Mouse (Mus musculus) heart, embryonic 15.5 days (tissue): Measurements from ENCODE around the gene Cpt1b. TPM values are rescaled to one million over a fixed set of nuclear protein-coding genes. Genes with fewer than 3 reads are reported as not detected.
A peak's percentile ranks its signal among the peaks of the same experiment; 100 is the strongest.

Source experiments
- ATAC-seq: fragments of 200-750 bp; cut with Nextera tagmentation; replicated peaks from 2 replicates; pipeline ENCODE4 v1.8.0; 2017; ENCODE audit warnings: low read depth, moderate TSS enrichment; ENCODE audit not compliant: insufficient number of reproducible peaks, insufficient read depth, low FRiP score
- H3K27ac ChIP-seq: fragments of 300-500 bp; sonication (generic); 2 replicates; pipeline ENCODE4 v1.5.1; 2015; ENCODE audit warnings: mild to moderate bottlenecking, inconsistent platforms
- H3K27me3 ChIP-seq: fragments of 300-500 bp; sonication (generic); 2 replicates; pipeline ENCODE4 v1.6.1; 2015; ENCODE audit warnings: inconsistent platforms
- H3K36me3 ChIP-seq: fragments of 300-500 bp; sonication (generic); 2 replicates; pipeline ENCODE4 v1.6.1; 2015; ENCODE audit warnings: mild to moderate bottlenecking, inconsistent platforms
- H3K4me1 ChIP-seq: fragments of 300-500 bp; sonication (generic); replicated peaks from 2 replicates; pipeline ENCODE4 v1.6.1; 2015; ENCODE audit warnings: inconsistent platforms
- H3K4me2 ChIP-seq: fragments of 300-500 bp; sonication (generic); 2 replicates; pipeline ENCODE4 v1.6.1; 2015; ENCODE audit warnings: inconsistent platforms, mild to moderate bottlenecking, moderate library complexity
- H3K4me3 ChIP-seq: fragments of 300-500 bp; sonication (generic); 2 replicates; pipeline ENCODE4 v1.5.1; 2015; ENCODE audit warnings: mild to moderate bottlenecking, inconsistent platforms
- H3K9ac ChIP-seq: fragments of 300-500 bp; sonication (generic); 2 replicates; pipeline ENCODE4 v1.6.1; 2015; ENCODE audit warnings: mild to moderate bottlenecking, inconsistent platforms
- H3K9me3 ChIP-seq: fragments of 300-500 bp; sonication (generic); replicated peaks from 2 replicates; pipeline ENCODE4 v1.6.1; 2016; ENCODE audit warnings: inconsistent platforms
- WGBS: fragments of 180-500 bp; shearing (Covaris S2); methylation state at CpG from one replicate; pipeline ENCODE4 v1.1.7; 2015; ENCODE audit warnings: mixed read lengths; 5-methylcytosine and 5-hydroxymethylcytosine counted together
- polyA plus RNA-seq: library from polyadenylated mRNA; unstranded; fragments of >200 nt; fragmentation: Nextera tagmentation; extraction: Ambion mirVana; gene quantifications from 2 replicates; pipeline ENCODE4 v1.2.1, GENCODE M21; 2015

Cpt1b gene
- polyA plus RNA-seq, 1 experiment from 2014 or later: 195 TPM

- no peak overlapping the region for H3K4me2 ChIP-seq
- H3K36me3 ChIP-seq: no peaks in the 10 kb centered on the region
- no peaks in the 10 kb centered on the region for H3K4me1 ChIP-seq
- H3K9me3 ChIP-seq: no peaks in the 10 kb centered on the region
- peaks cover 51% of the 10 kb centered on the region for H3K27me3 ChIP-seq
- H3K9ac ChIP-seq: no peak overlapping the region
- no peak overlapping the region for H3K27ac ChIP-seq
- WGBS: 55% methylated on average over 10 of the region's 10 CpGs
- ATAC-seq: no peak
- H3K4me3 ChIP-seq: no peak overlapping the region
Measured at GRCm38 (mm10) chr15:89460298-89460697, 34.6 kb upstream of the Cpt1b start.

GRCm38 (mm10) chr15:89459821-89460220, 34.2 kb upstream of the Cpt1b start:
- no peaks in the 10 kb centered on the region for H3K9me3 ChIP-seq
- WGBS: 72% methylated on average over 7 of the region's 7 CpGs
- no peaks in the 10 kb centered on the region for H3K36me3 ChIP-seq
- ATAC-seq: no peak
- H3K4me2 ChIP-seq: no peak overlapping the region
- no peak overlapping the region for H3K4me3 ChIP-seq
- H3K9ac ChIP-seq: no peak overlapping the region
- H3K4me1 ChIP-seq: no peaks in the 10 kb centered on the region
- H3K27ac ChIP-seq: no peak overlapping the region
- H3K27me3 ChIP-seq: peaks cover 56% of the 10 kb centered on the region

- H3K36me3 ChIP-seq: no peaks in the 10 kb centered on the region
- no peak overlapping the region for H3K9ac ChIP-seq
- peaks cover 4% of the 10 kb centered on the region for H3K4me1 ChIP-seq
- no peak for ATAC-seq
- H3K27ac ChIP-seq: no peak overlapping the region
- 83% methylated on average over 15 of the region's 15 CpGs for WGBS
- peaks cover 64% of the 10 kb centered on the region for H3K27me3 ChIP-seq
- no peaks in the 10 kb centered on the region for H3K9me3 ChIP-seq
- H3K4me3 ChIP-seq: no peak overlapping the region
- H3K4me2 ChIP-seq: no peak overlapping the region
Measured at GRCm38 (mm10) chr15:89458942-89459341, 33.3 kb upstream of the Cpt1b start.

- Histone ChIP-seq H3K4me1 (peaks cover 10% of the 10 kb centered on the region), H3K4me2 (no peak overlapping the region), H3K27ac (no peak overlapping the region), H3K9ac (no peak overlapping the region), H3K27me3 (peaks cover 79% of the 10 kb centered on the region), H3K9me3 (no peaks in the 10 kb centered on the region), H3K4me3 (no peak overlapping the region), H3K36me3 (no peaks in the 10 kb centered on the region)
- 60% methylated on average over 6 of the region's 6 CpGs for WGBS
- no peak for ATAC-seq
Measured at GRCm38 (mm10) chr15:89455642-89456041, 30.0 kb upstream of the Cpt1b start.

- WGBS: 26% methylated on average over 5 of the region's 6 CpGs
- H3K4me1 ChIP-seq: peaks cover 10% of the 10 kb centered on the region
- 0 out of 2 replicates have a peak, but pooled peaks have one; percentile 29 for ATAC-seq
- H3K4me3 ChIP-seq: no peak overlapping the region
- no peak overlapping the region for H3K27ac ChIP-seq
- no peaks in the 10 kb centered on the region for H3K9me3 ChIP-seq
- peaks cover 74% of the 10 kb centered on the region for H3K27me3 ChIP-seq
- no peak overlapping the region for H3K4me2 ChIP-seq
- no peak overlapping the region for H3K9ac ChIP-seq
- H3K36me3 ChIP-seq: no peaks in the 10 kb centered on the region
Measured at GRCm38 (mm10) chr15:89454857-89455256, 29.2 kb upstream of the Cpt1b start.

GRCm38 (mm10) chr15:89453865-89454478, 28.3 kb upstream of the Cpt1b start, which contains the start of gene Mapk8ip2:
Mapk8ip2 (plus strand) TSS chr15:89453913.
- Histone ChIP-seq H3K27me3 (peaks cover 79% of the 10 kb centered on the region), H3K27ac (no peak within 1 kb of the TSS), H3K4me2 (peak within 1 kb of the TSS; percentile 77), H3K9ac (no peak within 1 kb of the TSS), H3K9me3 (no peaks in the 10 kb centered on the region), H3K4me3 (peak within 1 kb of the TSS; percentile 53), H3K4me1 (peaks cover 10% of the 10 kb centered on the region), H3K36me3 (no peaks in the 10 kb centered on the region)
- 0 out of 2 replicates have a peak, but pooled peaks have one; percentile 20 for ATAC-seq
- WGBS: 2% methylated on average over 53 of the region's 53 CpGs

GRCm38 (mm10) chr15:89452906-89453864, 27.5 kb upstream of the Cpt1b start:
- peak overlapping the region; percentile 53 for H3K4me3 ChIP-seq
- peak overlapping the region; percentile 77 for H3K4me2 ChIP-seq
- no peak overlapping the region for H3K27ac ChIP-seq
- 4% methylated on average over 24 of the region's 24 CpGs for WGBS
- H3K4me1 ChIP-seq: peaks cover 10% of the 10 kb centered on the region
- H3K9me3 ChIP-seq: no peaks in the 10 kb centered on the region
- H3K27me3 ChIP-seq: peaks cover 73% of the 10 kb centered on the region
- no peaks in the 10 kb centered on the region for H3K36me3 ChIP-seq
- peak; percentile 61 for ATAC-seq
- H3K9ac ChIP-seq: no peak overlapping the region

- Histone ChIP-seq H3K4me3 (no peak overlapping the region), H3K36me3 (no peaks in the 10 kb centered on the region), H3K4me1 (no peaks in the 10 kb centered on the region), H3K9me3 (no peaks in the 10 kb centered on the region), H3K27me3 (no peaks in the 10 kb centered on the region), H3K9ac (no peak overlapping the region), H3K4me2 (no peak overlapping the region), H3K27ac (no peak overlapping the region)
- WGBS: 34% methylated on average over 8 of the region's 8 CpGs
- no peak for ATAC-seq
Measured at GRCm38 (mm10) chr15:89442486-89443070, 16.9 kb upstream of the Cpt1b start.

- Histone ChIP-seq H3K9me3 (no peaks in the 10 kb centered on the region), H3K4me3 (no peak overlapping the region), H3K27ac (no peak overlapping the region), H3K27me3 (no peaks in the 10 kb centered on the region), H3K4me1 (peaks cover 6% of the 10 kb centered on the region; the same call in 1 of the 2 replicates), H3K9ac (no peak overlapping the region), H3K36me3 (no peaks in the 10 kb centered on the region), H3K4me2 (no peak overlapping the region)
- 85% methylated on average over 5 of the region's 5 CpGs for WGBS
- no peak for ATAC-seq
Measured at GRCm38 (mm10) chr15:89435878-89436277, 10.2 kb upstream of the Cpt1b start.

GRCm38 (mm10) chr15:89434136-89434535, 8.5 kb upstream of the Cpt1b start:
- Histone ChIP-seq H3K4me2 (no peak overlapping the region), H3K27ac (no peak overlapping the region), H3K36me3 (no peaks in the 10 kb centered on the region), H3K4me3 (no peak overlapping the region), H3K9ac (no peak overlapping the region), H3K4me1 (peaks cover 14% of the 10 kb centered on the region), H3K27me3 (no peaks in the 10 kb centered on the region), H3K9me3 (no peaks in the 10 kb centered on the region)
- no peak for ATAC-seq
- 67% methylated on average over 3 of the region's 3 CpGs for WGBS

- Histone ChIP-seq H3K27ac (no peak overlapping the region), H3K9ac (no peak overlapping the region), H3K4me2 (no peak overlapping the region), H3K4me1 (peaks cover 25% of the 10 kb centered on the region), H3K9me3 (no peaks in the 10 kb centered on the region), H3K36me3 (no peaks in the 10 kb centered on the region), H3K27me3 (no peaks in the 10 kb centered on the region), H3K4me3 (no peak overlapping the region)
- no peak for ATAC-seq
- WGBS: 79% methylated on average over 4 of the region's 4 CpGs
Measured at GRCm38 (mm10) chr15:89432946-89433345, 7.3 kb upstream of the Cpt1b start.
